In the genomic region with DNA sequence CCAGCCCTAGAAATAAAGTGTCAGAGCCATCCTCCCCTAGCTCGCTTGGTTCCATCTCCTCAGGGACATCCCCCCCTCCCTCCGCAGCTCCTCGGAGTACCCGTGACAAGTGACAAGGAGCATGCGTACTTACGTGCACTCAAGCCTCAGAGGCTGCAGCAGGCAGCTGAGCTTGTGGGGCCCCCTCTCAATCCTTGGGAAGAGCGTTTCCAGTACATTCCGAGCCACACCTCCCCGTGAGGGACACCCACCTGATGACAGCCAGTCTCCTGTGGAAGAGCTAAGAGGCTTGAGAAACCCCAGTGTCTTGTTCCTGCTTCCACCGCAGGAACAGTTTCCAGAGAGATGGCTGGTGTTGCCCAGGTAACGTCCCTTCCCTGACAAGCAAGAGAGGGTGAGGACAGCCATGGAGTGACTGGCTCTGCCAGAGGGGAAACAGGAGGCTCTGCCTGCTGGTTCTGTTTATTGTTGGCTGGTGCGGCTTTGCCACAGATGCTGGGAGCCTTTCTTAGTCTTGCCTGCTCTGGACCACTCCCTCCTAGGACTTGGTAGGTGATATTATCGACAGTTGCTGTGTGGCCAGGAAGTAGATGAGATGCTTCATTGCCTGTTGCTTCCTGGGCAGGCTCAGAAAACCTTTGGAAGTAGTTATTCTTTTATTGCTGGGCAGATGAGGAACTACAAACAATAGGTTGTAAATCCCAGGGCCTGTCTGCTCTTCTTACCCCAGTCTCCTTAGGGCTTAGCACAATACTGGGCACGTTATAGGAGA, we compare ENCODE assay signal across 9 mouse cellular contexts.
DNase-seq lines count a peak whose midpoint lies in the region; ATAC-seq lines count a peak whose summit lies in the region.
"Had no signal": no experiment of that assay in that cellular context is flagged by ENCODE, and none has a peak within 500 bp of the region (broad histone marks: within the 10 kb centered on the region; RNA-seq: fewer than 3 reads in every experiment).

No protein-coding gene starts in this region.

- no peak overlapping the region for H3K4me3 ChIP-seq in limb, embryonic 13.5 days
- H3K4me3 ChIP-seq: myocyte had no signal

- peak overlapping the region; percentile 25; the same call in 1 of the 2 replicates for H3K9ac ChIP-seq in limb, embryonic 13.5 days

- H3K4me1 ChIP-seq in limb, embryonic 13.5 days = peaks cover 33% of the 10 kb centered on the region

- peak; percentile 71 for ATAC-seq in frontal cortex, adult (ENCODE audit: low TSS enrichment)
- ATAC-seq in limb, embryonic 13.5 days (ENCODE audit: low FRiP score, low read depth) = 0 out of 2 replicates have a peak, but pooled peaks have one; percentile 20

- H3K4me2 ChIP-seq in limb, embryonic 13.5 days (replicated peaks) = peak overlapping the region; percentile 36; the same call in 1 of the 2 replicates

- H3K27me3 ChIP-seq in limb, embryonic 13.5 days = no peaks in the 10 kb centered on the region

- no peak overlapping the region for H3K27ac ChIP-seq in limb, embryonic 13.5 days

- H3K36me3 ChIP-seq in limb, embryonic 13.5 days = no peaks in the 10 kb centered on the region; the same call in 1 of the 2 replicates

- no peak for DNase-seq in frontal cortex, postnatal 36 days (ENCODE audit: low spot score in 2 of 2)
- peak; percentile 60 for DNase-seq in right cerebral cortex, adult 18-20 months
- DNase-seq in right cerebral cortex, postnatal 4 days = no peak
- DNase-seq in telencephalon, adult 2 months (ENCODE audit: low read depth, low spot score) = peak; percentile 70
- no peak for DNase-seq in spleen, postnatal 14 days (ENCODE audit: low spot score in 2 of 2)
- no peak for DNase-seq in gastrocnemius, postnatal 4 days (ENCODE audit: low spot score in 2 of 2)

- WGBS in limb, embryonic 13.5 days = 20% methylated on average over 14 of the region's 14 CpGs

- no peaks in the 10 kb centered on the region for H3K9me3 ChIP-seq in limb, embryonic 13.5 days

Comparison
In these comparisons a context has a peak if more than half of its experiments do, and no peak if none do; other contexts are left out.
1. DNase-seq: peak in right cerebral cortex, adult 18-20 months (single experiment) and telencephalon, adult 2 months (single experiment); none in frontal cortex, postnatal 36 days (0 of 2), right cerebral cortex, postnatal 4 days (single experiment), spleen, postnatal 14 days (0 of 2) and gastrocnemius, postnatal 4 days (0 of 2).